Mouse (Mus musculus): ENCODE measurements around the gene Gm11444. TPM values are rescaled to one million over a fixed set of nuclear protein-coding genes. Genes with fewer than 3 reads are reported as not detected.

Gene Gm11444
- polyA plus RNA-seq, 1 experiment from 2014 or later: not detected

DNA sequence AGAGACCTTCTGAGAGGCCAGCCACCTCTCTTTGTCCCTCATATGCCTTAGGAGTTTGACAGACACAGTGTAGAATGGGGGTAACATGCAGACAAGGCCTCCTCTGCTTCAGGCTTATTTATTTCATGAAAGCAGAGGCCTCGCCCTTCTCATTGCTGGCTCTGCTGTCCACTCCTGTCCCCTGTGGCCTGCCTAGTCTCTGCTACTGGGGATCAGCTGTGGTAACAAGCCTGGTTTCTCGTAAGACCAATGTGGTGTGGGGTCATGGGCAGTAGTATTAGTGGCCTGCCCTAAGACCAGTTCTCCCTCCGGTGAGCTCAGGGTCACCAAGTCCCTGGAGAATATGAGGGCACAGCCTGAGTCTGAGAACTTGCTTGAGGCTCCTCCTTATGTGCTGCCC is 29.2 kb downstream of the Gm11444 start:
- H3K27me3 ChIP-seq: peaks cover 23% of the 10 kb centered on the region
- no peak overlapping the region for H3K4me3 ChIP-seq
- no peak overlapping the region for H3K4me2 ChIP-seq
- ATAC-seq (ENCODE audit: low FRiP score, low read depth): no peak
- no peaks in the 10 kb centered on the region for H3K9me3 ChIP-seq
- H3K9ac ChIP-seq: no peak overlapping the region
- 86% methylated on average over 3 of the region's 3 CpGs for WGBS
- no peaks in the 10 kb centered on the region for H3K36me3 ChIP-seq
- H3K4me1 ChIP-seq (replicated peaks): no peaks in the 10 kb centered on the region
- no peak overlapping the region for H3K27ac ChIP-seq (replicated peaks)

DNA sequence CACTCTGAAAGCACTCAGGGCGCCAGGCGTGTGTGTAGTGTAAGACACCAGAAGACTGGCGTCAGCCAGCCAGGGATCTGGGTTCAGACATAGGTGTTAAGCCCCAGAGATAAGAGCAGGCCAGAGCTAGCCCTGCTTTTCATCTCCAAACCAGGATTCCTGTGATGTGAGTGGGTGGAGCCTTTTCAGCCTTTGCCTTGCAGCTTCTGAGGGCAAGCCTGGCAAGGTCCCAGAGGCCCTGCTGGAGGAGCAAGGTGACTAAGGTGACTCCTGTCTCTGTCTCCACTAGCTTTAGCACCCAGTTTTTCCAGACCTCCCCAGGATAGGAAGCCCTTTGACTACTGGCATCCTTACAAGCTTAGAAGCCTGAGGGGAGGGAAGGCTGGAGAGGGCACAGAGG is 31.7 kb downstream of the Gm11444 start:
- ATAC-seq (ENCODE audit: low FRiP score, low read depth): no peak
- no peak overlapping the region for H3K9ac ChIP-seq
- 92% methylated on average over 3 of the region's 3 CpGs for WGBS
- H3K9me3 ChIP-seq: no peaks in the 10 kb centered on the region
- no peaks in the 10 kb centered on the region for H3K36me3 ChIP-seq
- H3K27ac ChIP-seq (replicated peaks): no peak overlapping the region
- H3K4me3 ChIP-seq: no peak overlapping the region
- H3K4me2 ChIP-seq: no peak overlapping the region
- H3K27me3 ChIP-seq: no peaks in the 10 kb centered on the region
- no peaks in the 10 kb centered on the region for H3K4me1 ChIP-seq (replicated peaks)

DNA sequence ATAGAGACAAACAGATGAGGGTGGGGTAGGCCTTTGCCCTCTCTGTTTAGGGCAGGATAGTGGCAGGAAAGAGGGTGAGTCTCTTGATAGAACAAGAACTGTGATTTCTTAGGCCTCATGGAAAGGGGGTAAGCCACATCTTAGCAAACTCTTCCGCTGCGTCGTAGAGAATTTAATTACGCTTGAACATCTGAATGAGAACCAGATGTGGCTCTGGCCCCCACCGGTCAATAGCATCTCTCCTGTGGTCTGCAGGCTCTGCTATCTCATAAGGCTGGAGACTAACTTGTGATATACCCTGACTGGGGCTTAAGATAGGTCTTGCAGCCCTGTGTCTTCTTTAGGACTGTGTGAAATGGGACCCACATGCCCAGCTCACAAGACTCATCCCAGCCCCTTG is 33.7 kb downstream of the Gm11444 start:
- ATAC-seq (ENCODE audit: low FRiP score, low read depth): no peak
- no peaks in the 10 kb centered on the region for H3K9me3 ChIP-seq
- H3K4me3 ChIP-seq: no peak overlapping the region
- H3K36me3 ChIP-seq: no peaks in the 10 kb centered on the region
- H3K9ac ChIP-seq: no peak overlapping the region
- no peak overlapping the region for H3K27ac ChIP-seq (replicated peaks)
- no peaks in the 10 kb centered on the region for H3K27me3 ChIP-seq
- H3K4me1 ChIP-seq (replicated peaks): no peaks in the 10 kb centered on the region
- WGBS: 82% methylated on average over 5 of the region's 5 CpGs
- H3K4me2 ChIP-seq: no peak overlapping the region

DNA sequence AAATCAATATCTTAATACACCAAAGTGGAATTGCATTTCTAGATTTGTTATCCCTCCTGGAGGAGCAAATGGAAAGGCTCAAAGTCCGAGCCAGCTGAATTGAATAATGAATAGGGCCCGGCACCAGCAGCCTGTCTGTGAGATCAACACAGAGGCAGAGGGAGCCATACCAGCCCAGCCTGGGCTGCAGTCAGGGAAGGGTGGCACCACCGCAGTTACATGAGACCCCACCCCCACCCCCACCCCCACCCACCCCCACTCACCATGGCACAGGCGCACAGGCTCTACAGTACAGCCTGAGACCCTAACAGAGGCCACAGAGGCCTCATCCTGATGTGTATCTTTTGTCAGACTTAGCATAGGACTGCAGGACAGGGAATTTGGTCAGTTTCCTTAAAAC is 35.5 kb downstream of the Gm11444 start:
- H3K4me1 ChIP-seq (replicated peaks): no peaks in the 10 kb centered on the region
- 39% methylated on average over 4 of the region's 4 CpGs for WGBS
- H3K36me3 ChIP-seq: no peaks in the 10 kb centered on the region
- no peak overlapping the region for H3K9ac ChIP-seq
- no peaks in the 10 kb centered on the region for H3K27me3 ChIP-seq
- no peak overlapping the region for H3K4me3 ChIP-seq
- ATAC-seq (ENCODE audit: low FRiP score, low read depth): no peak
- no peaks in the 10 kb centered on the region for H3K9me3 ChIP-seq
- no peak overlapping the region for H3K27ac ChIP-seq (replicated peaks)
- H3K4me2 ChIP-seq: no peak overlapping the region

DNA sequence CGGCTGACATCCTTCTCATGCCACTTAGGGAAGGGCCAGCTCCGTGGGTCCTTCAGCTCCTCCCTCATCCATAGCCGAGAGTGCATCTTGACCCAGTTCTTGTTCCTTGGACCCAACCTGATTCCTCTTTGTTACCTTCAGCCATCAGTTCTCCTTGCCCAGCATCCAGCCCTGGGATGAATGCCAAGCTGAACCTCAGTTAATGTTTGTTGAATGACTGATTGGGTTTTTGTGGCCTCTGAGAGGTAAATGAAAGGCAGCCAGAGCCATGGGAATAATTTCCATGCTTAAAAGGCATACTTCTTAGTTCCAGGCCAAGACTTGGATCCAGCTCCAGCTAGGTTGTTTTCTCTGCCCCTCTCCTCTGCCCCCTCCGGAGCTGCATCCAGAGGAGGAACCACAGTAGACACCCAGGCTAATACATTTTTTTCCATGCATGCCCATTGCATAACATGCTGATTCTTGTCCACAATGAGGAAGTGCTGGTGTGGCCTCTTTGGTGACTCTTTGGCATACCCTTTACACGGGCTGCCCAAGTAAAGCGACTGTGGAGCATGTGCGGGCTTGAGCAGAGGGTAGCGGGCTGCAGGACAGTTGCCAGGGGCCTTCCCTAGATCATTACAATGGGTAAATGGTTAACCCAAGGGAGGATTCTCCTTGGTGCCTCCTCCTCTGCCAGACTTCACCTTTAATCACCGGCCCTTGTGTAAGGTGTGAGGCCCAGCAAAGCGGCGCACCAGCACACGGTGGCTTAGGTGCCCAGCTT is 37.7 kb downstream of the Gm11444 start:
- Histone ChIP-seq H3K27me3 (no peaks in the 10 kb centered on the region), H3K9ac (no peak overlapping the region), H3K4me1 (replicated peaks) (no peaks in the 10 kb centered on the region), H3K27ac (replicated peaks) (no peak overlapping the region), H3K36me3 (no peaks in the 10 kb centered on the region), H3K9me3 (no peaks in the 10 kb centered on the region), H3K4me3 (no peak overlapping the region), H3K4me2 (no peak overlapping the region)
- WGBS: 84% methylated on average over 12 of the region's 12 CpGs
- no peak for ATAC-seq (ENCODE audit: low FRiP score, low read depth)

DNA sequence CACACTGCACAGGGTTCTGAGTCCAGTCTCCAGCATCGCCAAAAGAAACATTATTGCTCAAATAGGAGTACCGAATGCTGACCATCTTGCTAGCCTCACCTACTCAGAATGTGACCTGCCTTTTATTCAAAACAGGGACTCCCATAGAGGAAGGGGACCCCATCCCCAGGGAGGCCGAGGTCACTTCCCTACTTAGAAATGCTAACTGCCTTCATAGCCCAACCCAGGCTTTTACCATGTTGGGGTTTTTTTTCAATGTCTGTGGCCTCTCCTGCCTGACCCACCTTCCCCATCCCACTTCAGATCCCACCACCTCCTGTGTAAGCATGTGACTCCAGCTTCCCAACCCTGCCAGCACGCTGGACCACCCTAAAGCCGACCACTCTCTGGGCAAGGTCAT is 38.5 kb downstream of the Gm11444 start:
- H3K9ac ChIP-seq: no peak overlapping the region
- no peaks in the 10 kb centered on the region for H3K36me3 ChIP-seq
- no peaks in the 10 kb centered on the region for H3K9me3 ChIP-seq
- H3K27me3 ChIP-seq: no peaks in the 10 kb centered on the region
- H3K4me1 ChIP-seq (replicated peaks): no peaks in the 10 kb centered on the region
- H3K27ac ChIP-seq (replicated peaks): no peak overlapping the region
- H3K4me2 ChIP-seq: no peak overlapping the region
- H3K4me3 ChIP-seq: no peak overlapping the region
- ATAC-seq (ENCODE audit: low FRiP score, low read depth): no peak
- 90% methylated on average over 5 of the region's 5 CpGs for WGBS

DNA sequence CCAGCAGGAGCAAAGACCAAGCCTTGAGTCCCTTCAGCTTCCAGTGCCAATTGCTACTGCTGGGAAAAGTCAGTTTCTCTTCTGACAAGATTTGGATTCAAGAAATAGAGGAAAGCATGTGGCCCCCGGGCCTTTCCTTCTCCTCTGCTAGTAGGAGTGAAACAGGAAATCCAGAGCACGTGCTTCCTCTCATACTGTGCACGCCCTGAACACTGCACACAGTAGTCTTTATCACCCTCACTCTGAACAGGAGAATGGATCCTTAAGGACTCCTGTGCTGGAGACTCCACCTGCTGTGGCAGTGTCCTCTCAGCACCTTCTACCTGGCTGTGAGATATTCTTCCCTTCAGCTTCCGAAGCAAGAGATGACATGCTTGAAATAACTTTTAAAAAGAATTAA is 38.9 kb downstream of the Gm11444 start:
- Histone ChIP-seq H3K4me1 (replicated peaks) (no peaks in the 10 kb centered on the region), H3K9me3 (no peaks in the 10 kb centered on the region), H3K4me3 (no peak overlapping the region), H3K36me3 (no peaks in the 10 kb centered on the region), H3K4me2 (no peak overlapping the region), H3K9ac (no peak overlapping the region), H3K27me3 (no peaks in the 10 kb centered on the region), H3K27ac (replicated peaks) (no peak overlapping the region)
- 75% methylated on average over 4 of the region's 4 CpGs for WGBS
- no peak for ATAC-seq (ENCODE audit: low FRiP score, low read depth)

DNA sequence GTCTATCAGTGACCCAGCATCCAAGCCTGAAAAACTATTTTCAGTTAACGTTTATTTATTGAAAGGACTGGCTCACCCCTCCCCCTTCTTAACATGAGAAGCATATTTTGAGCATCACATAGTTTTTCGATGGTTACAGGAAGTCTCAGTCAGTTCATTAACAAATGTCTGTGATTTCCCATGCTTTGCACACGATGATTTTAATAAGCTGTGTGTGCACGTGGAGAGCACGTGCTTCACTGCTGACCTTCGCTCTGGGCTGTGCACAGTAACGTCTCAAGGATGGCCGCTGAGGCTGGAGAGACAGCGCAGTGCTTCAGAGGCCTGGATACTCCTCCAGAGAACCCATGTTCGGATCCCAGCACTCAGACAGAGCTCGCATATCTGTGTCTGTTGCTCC is 42.8 kb downstream of the Gm11444 start:
- WGBS: 81% methylated on average over 11 of the region's 11 CpGs
- Histone ChIP-seq H3K27ac (replicated peaks) (no peak overlapping the region), H3K4me2 (no peak overlapping the region), H3K36me3 (no peaks in the 10 kb centered on the region), H3K4me1 (replicated peaks) (no peaks in the 10 kb centered on the region), H3K4me3 (no peak overlapping the region), H3K9me3 (no peaks in the 10 kb centered on the region), H3K9ac (no peak overlapping the region), H3K27me3 (no peaks in the 10 kb centered on the region)
- no peak for ATAC-seq (ENCODE audit: low FRiP score, low read depth)

DNA sequence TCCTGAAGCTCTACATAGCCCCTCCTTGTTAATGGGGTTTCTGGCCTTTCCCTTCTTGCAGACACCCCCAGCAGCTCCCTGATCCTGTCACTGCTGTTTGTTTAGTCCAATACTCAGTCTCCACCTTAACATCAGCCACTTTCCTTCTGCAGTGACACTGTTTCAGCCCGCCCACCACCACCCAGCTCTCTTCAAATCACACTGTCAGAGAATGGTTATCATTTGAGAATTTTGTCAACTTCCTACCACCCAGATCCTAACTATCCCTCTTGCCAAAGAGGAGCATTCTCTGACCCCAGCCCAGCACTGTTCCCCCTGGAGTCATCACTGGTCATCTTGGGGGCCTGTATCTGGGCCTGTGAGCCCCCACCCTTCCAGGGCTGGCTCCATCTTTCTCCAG is 44.4 kb downstream of the Gm11444 start:
- H3K27me3 ChIP-seq: no peaks in the 10 kb centered on the region
- H3K4me3 ChIP-seq: no peak overlapping the region
- H3K9me3 ChIP-seq: no peaks in the 10 kb centered on the region
- no peaks in the 10 kb centered on the region for H3K4me1 ChIP-seq (replicated peaks)
- WGBS: 92% methylated on average over 1 of the region's 1 CpGs
- H3K4me2 ChIP-seq: no peak overlapping the region
- no peaks in the 10 kb centered on the region for H3K36me3 ChIP-seq
- ATAC-seq (ENCODE audit: low FRiP score, low read depth): no peak
- no peak overlapping the region for H3K27ac ChIP-seq (replicated peaks)
- H3K9ac ChIP-seq: no peak overlapping the region

DNA sequence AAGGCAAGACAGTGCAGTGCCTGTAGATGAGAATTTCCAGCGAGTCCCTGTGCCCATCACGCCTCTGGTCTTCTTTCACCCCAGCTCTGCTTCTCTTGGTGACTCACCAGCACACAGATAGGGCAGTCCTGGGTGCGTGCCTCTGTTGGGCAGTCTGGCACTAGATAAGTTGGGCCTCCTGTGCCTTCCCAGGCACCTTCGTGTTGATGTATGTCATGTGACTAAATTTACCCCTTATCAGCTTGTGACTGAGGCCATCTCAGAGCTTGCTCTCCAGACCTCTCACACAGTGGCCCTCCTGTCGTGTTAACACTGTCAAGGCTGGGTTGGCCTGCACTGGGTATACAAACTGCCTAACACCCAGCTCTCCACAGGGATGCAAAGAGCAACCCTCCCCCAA is 46.1 kb downstream of the Gm11444 start:
- no peak overlapping the region for H3K4me3 ChIP-seq
- ATAC-seq (ENCODE audit: low FRiP score, low read depth): no peak
- H3K36me3 ChIP-seq: no peaks in the 10 kb centered on the region
- WGBS: 90% methylated on average over 5 of the region's 5 CpGs
- H3K4me2 ChIP-seq: no peak overlapping the region
- no peaks in the 10 kb centered on the region for H3K27me3 ChIP-seq
- no peaks in the 10 kb centered on the region for H3K4me1 ChIP-seq (replicated peaks)
- H3K9ac ChIP-seq: no peak overlapping the region
- no peaks in the 10 kb centered on the region for H3K9me3 ChIP-seq
- no peak overlapping the region for H3K27ac ChIP-seq (replicated peaks)

DNA sequence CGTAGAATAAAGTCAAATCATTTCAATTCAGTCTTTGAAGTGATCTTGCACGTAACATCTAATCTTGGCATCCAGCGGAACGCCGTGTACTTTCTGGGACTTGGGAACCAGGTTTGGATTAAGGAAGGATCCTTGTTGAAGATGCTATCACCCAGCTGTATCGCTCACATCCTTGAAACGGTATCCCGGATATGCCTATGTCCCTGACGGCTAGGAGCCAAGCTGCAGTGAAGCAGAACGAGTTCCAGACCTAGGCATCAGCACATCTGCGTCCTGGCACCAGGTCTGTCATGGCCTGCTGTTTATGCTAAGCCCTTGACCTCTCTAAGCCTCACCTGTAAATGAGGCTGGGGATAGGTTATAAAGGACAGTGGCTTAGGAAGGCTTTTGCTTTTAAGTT is 49.8 kb downstream of the Gm11444 start:
- WGBS: 80% methylated on average over 11 of the region's 11 CpGs
- Histone ChIP-seq H3K9ac (no peak overlapping the region), H3K27ac (replicated peaks) (no peak overlapping the region), H3K36me3 (no peaks in the 10 kb centered on the region), H3K27me3 (no peaks in the 10 kb centered on the region), H3K4me1 (replicated peaks) (no peaks in the 10 kb centered on the region), H3K9me3 (no peaks in the 10 kb centered on the region), H3K4me3 (no peak overlapping the region), H3K4me2 (no peak overlapping the region)
- no peak for ATAC-seq (ENCODE audit: low FRiP score, low read depth)

DNA sequence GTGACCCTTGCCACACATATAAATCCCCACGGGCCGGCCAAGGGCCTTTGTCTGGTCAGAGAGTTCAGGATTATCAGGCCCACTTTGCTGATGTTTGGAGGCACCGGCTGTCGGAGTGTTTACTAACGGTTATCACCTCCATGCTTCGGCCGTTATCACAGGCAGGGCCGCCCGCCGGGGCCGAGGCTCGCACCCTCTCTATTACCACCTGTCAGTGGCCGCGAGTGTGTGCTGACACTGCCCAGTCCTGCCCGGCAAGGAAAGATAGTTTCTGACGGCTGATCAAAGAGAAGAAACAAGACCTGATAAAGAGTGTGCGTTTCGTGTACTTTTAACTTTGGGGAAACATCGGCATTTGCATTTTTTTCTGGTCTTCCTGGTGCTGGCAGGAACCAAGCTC is 50.3 kb downstream of the Gm11444 start:
- Histone ChIP-seq H3K9ac (no peak overlapping the region), H3K27me3 (no peaks in the 10 kb centered on the region), H3K4me1 (replicated peaks) (no peaks in the 10 kb centered on the region), H3K4me3 (no peak overlapping the region), H3K36me3 (no peaks in the 10 kb centered on the region), H3K9me3 (no peaks in the 10 kb centered on the region), H3K4me2 (no peak overlapping the region), H3K27ac (replicated peaks) (no peak overlapping the region)
- ATAC-seq (ENCODE audit: low FRiP score, low read depth): no peak
- 81% methylated on average over 19 of the region's 19 CpGs for WGBS

DNA sequence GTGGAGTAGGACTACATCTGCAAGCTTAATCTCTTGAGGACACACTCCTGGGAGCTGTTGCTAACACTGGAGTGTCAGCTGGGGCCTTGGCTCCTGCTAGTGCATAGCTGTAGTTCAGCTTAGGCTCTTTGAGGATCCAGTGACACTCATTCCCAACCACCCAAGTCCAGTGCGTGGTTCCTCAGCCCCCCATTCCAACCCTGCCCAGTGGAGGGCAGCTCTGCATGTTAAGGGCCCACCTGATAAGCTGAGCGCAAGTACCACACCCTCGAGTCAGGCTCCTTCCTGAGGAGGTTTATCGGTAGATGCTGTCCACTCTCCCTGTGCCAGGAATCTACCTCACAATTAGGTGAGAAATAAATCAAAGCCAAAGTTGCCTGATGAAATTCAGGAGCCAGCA is 50.7 kb downstream of the Gm11444 start:
- Histone ChIP-seq H3K9me3 (no peaks in the 10 kb centered on the region), H3K4me1 (replicated peaks) (no peaks in the 10 kb centered on the region), H3K27me3 (no peaks in the 10 kb centered on the region), H3K36me3 (no peaks in the 10 kb centered on the region), H3K4me3 (no peak overlapping the region), H3K9ac (no peak overlapping the region), H3K4me2 (no peak overlapping the region), H3K27ac (replicated peaks) (no peak overlapping the region)
- 91% methylated on average over 4 of the region's 4 CpGs for WGBS
- no peak for ATAC-seq (ENCODE audit: low FRiP score, low read depth)
